Mouse (Mus musculus): ENCODE measurements around the gene Sytl4. TPM values are rescaled to one million over a fixed set of nuclear protein-coding genes. Genes with fewer than 3 reads are reported as not detected.

The Sytl4 gene
- total RNA-seq, 2 experiments from 2014 or later = 9.9 to 11.8 TPM

Other genes starting within 250 kb of the Sytl4 start
- gene Tnmd, start 130.8 kb downstream of the Sytl4 start, total RNA-seq (2021) = 1 to 10 TPM in 1 of 2 experiments, under 1 TPM in 1; 0.94 to 3.2 TPM
- gene Tspan6, start 83.4 kb downstream of the Sytl4 start, total RNA-seq (2021) = 10 to 100 TPM; 31.4 to 40.2 TPM
- gene Srpx2, start 73.4 kb downstream of the Sytl4 start, total RNA-seq (2021) = 1 to 10 TPM; 2.5 to 4.4 TPM
- gene Cstf2, start 77.4 kb upstream of the Sytl4 start, total RNA-seq (2021) = 10 to 100 TPM; 34.1 to 38.4 TPM
- 1 to 10 TPM; 1.9 to 3.3 TPM for gene Xkrx, start 180.3 kb upstream of the Sytl4 start, total RNA-seq (2021)
- not detected for gene Arl13a, start 205.7 kb upstream of the Sytl4 start, total RNA-seq (2021)
- 1 to 10 TPM in 1 of 2 experiments, under 1 TPM in 1; 0.45 to 1.3 TPM for gene Nox1, start 240.1 kb upstream of the Sytl4 start, total RNA-seq (2021)

Data from adrenal gland, postnatal 10 days (tissue).